Mouse (Mus musculus) brain, embryonic 14.5 days (tissue): ENCODE data around the gene Imp3.

Experiments used
- CTCF ChIP-seq: fragments of 200-500 bp; IDR thresholded peaks from 2 replicates; pipeline ENCODE4 v1.5.1; 2012; ENCODE audit warnings: inconsistent platforms, mild to moderate bottlenecking, moderate library complexity, borderline replicate concordance; ENCODE audit not compliant: insufficient read depth, insufficient read length; ENCODE audit errors: extremely low read depth
- POLR2A ChIP-seq: fragments of 200-500 bp; IDR thresholded peaks from 2 replicates; pipeline ENCODE4 v1.6.1; 2012; ENCODE audit warnings: mild to moderate bottlenecking, inconsistent platforms, borderline replicate concordance; ENCODE audit not compliant: poor library complexity, insufficient read depth, insufficient read length, severe bottlenecking; ENCODE audit errors: extremely low read depth

- TF ChIP-seq CTCF: no peak
- TF ChIP-seq POLR2A: no peak
Measured at GRCm38 (mm10) chr9:56892111-56892510, 45.2 kb upstream of the Imp3 start.
